ENCODE assay signal across 1 mouse cellular context in the genomic region with DNA sequence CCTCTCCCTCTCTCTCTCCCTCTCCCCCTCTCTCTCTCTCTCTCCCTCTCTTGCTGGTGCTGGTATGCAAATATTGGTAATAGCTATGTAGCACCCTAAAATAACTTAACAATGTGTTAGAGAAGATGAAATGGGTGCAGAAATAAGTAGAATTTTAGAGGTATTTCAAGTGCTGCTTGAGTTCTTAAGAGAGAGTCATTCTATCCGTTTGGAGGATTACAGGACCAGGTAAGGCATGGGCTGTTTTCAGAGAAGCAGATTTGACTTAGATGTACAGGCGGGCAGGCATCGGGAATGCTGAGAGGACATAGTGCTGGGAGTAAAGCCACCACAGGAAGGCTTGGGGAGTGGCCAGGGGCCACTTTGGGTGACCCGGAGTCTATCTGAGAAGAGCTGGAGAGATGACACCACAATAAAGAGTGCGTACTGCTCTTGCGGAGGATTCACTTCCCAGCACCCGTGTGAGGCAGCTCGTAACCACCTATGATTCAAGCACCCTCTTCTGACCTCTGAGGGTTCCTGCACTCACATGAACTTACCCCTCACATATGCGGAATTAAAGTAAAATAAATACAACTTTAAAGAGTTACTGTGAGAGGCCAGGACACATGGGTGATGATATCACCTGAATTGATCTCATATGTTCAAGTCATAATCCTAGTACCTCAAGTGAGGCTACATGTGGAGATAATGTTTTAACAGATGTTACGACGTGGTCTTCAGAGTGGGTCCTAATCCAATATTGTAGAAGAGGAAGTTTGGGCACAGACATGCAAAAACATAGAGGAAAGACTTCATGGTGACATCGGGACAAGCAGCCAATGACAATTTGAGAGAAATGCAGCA.
TF ChIP-seq lines count a peak whose summit lies in the region.

No protein-coding gene starts in this region.

TF ChIP-seq in MEL, 35 proteins besides CTCF, POLR2A, EP300 and RAD21 (continued from another document):
- TF ChIP-seq NRF1 (IDR thresholded peaks at IDR 0.05; ENCODE audit: insufficient read depth, low read depth, low read length, poor library complexity, severe bottlenecking) = no peak
- 0 out of 2 replicates have a peak, but pooled peaks have one; percentile 10 for TF ChIP-seq RCOR1 (IDR thresholded peaks at IDR 0.05; ENCODE audit: low read depth, low read length)
- TF ChIP-seq MEF2A (IDR thresholded peaks at IDR 0.05; ENCODE audit: extremely low read depth, insufficient replicate concordance, low read depth, low read length, poor library complexity, severe bottlenecking) = 0 out of 2 replicates have a peak, but pooled peaks have one; percentile 12
- TF ChIP-seq ZMIZ1 (IDR thresholded peaks at IDR 0.05; ENCODE audit: low read depth, low read length) = no peak
- TF ChIP-seq MYC (IDR thresholded peaks at IDR 0.05; ENCODE audit: low read depth, low read length) = peak; percentile 65; the same call in 1 of the 2 replicates
- TF ChIP-seq SMC3 (IDR thresholded peaks at IDR 0.05; ENCODE audit: low read depth, low read length) = peak; percentile 74
- TF ChIP-seq MXI1 (IDR thresholded peaks at IDR 0.05; ENCODE audit: low read depth, low read length) = peak; percentile 60
- TF ChIP-seq CHD2 (IDR thresholded peaks at IDR 0.05; ENCODE audit: low read length) = no peak
- TF ChIP-seq KAT2A (conservative IDR thresholded peaks at IDR 0.05; ENCODE audit: low read depth, low read length) = no peak
- no peak for TF ChIP-seq MYB (IDR thresholded peaks at IDR 0.05; ENCODE audit: low read depth, low read length)
- TF ChIP-seq TAL1 (IDR thresholded peaks at IDR 0.05; ENCODE audit: low read length) = no peak
- TF ChIP-seq NELFE (IDR thresholded peaks at IDR 0.05; ENCODE audit: low read depth, low read length) = no peak
- TF ChIP-seq MAZ (IDR thresholded peaks at IDR 0.05; ENCODE audit: low read depth, low read length) = no peak; the same call in 1 of the 2 replicates
- no peak for TF ChIP-seq POLR2AphosphoS5 (IDR thresholded peaks at IDR 0.05; ENCODE audit: borderline replicate concordance, low read depth, low read length)
- TF ChIP-seq ETS1 (IDR thresholded peaks at IDR 0.05; ENCODE audit: low read depth, low read length) = peak; percentile 40; the same call in 1 of the 2 replicates
- TF ChIP-seq JUND (IDR thresholded peaks at IDR 0.05; ENCODE audit: low read depth, low read length) = no peak
- no peak for TF ChIP-seq ZNF384 (IDR thresholded peaks at IDR 0.05; ENCODE audit: low read depth, low read length)
- no peak for TF ChIP-seq TBP (IDR thresholded peaks at IDR 0.05; ENCODE audit: low read depth, low read length)
- TF ChIP-seq GATA1 (IDR thresholded peaks at IDR 0.05; ENCODE audit: low read depth, low read length) = peak; percentile 19; the same call in 1 of the 2 replicates
- TF ChIP-seq UBTF (IDR thresholded peaks at IDR 0.05; ENCODE audit: borderline replicate concordance, insufficient read depth, low read depth, low read length) = no peak
- no peak for TF ChIP-seq BHLHE40 (IDR thresholded peaks at IDR 0.05; ENCODE audit: borderline replicate concordance, low read depth, low read length)
- TF ChIP-seq MAX (IDR thresholded peaks at IDR 0.05; ENCODE audit: low read length) = peak; percentile 55; the same call in 1 of the 2 replicates
- no peak for TF ChIP-seq ELF1 (IDR thresholded peaks at IDR 0.05; ENCODE audit: low read depth, low read length)
- no peak for TF ChIP-seq HCFC1 (IDR thresholded peaks at IDR 0.05; ENCODE audit: low read depth, low read length)
- no peak for TF ChIP-seq USF2 (IDR thresholded peaks at IDR 0.05; ENCODE audit: borderline replicate concordance in 1 of 2, insufficient read depth in 1 of 2, low read depth in 1 of 2, low read length in 2 of 2)
- TF ChIP-seq GABPA (IDR thresholded peaks at IDR 0.05; ENCODE audit: low read depth, low read length) = no peak
- no peak for TF ChIP-seq E2F4 (IDR thresholded peaks at IDR 0.05; ENCODE audit: borderline replicate concordance, low read depth, low read length)
- peak; percentile 75 for TF ChIP-seq ZC3H11A (IDR thresholded peaks at IDR 0.05; ENCODE audit: low read depth, low read length)
- TF ChIP-seq MAFK (IDR thresholded peaks at IDR 0.05; ENCODE audit: borderline replicate concordance, low read depth, low read length) = no peak
- TF ChIP-seq POLR2AphosphoS2 (IDR thresholded peaks at IDR 0.05; ENCODE audit: low read length) = no peak
- peak; percentile 59 for TF ChIP-seq SIN3A (IDR thresholded peaks at IDR 0.05; ENCODE audit: low read length)
- TF ChIP-seq ZKSCAN1 (IDR thresholded peaks at IDR 0.05; ENCODE audit: low read depth, low read length) = no peak
- TF ChIP-seq CHD1 (IDR thresholded peaks at IDR 0.05; ENCODE audit: low read depth, low read length) = 0 out of 2 replicates have a peak, but pooled peaks have one; percentile 32
- TF ChIP-seq TCF12 (IDR thresholded peaks at IDR 0.05; ENCODE audit: low read depth, low read length) = no peak
TF ChIP-seq in MEL: peak in this region for 11.
